Mouse (Mus musculus): ENCODE results near the gene Kif5c. TPM values are rescaled to one million over a fixed set of nuclear protein-coding genes. Genes with fewer than 3 reads are reported as not detected.

Kif5c gene
- polyA plus RNA-seq, 2 experiments: 4.5 to 5.3 TPM

GRCm38 (mm10) chr2:49815696-49816320, 196.7 kb downstream of the Kif5c start:
- Histone ChIP-seq H3K9me3 (ENCODE audit: control insufficient read depth, low read length) (no peaks in the 10 kb centered on the region), H3K36me3 (ENCODE audit: control insufficient read depth, insufficient read depth, low read length) (no peaks in the 10 kb centered on the region), H3K4me3 (replicated peaks; ENCODE audit: low read length) (no peak overlapping the region), H3K4me1 (ENCODE audit: control insufficient read depth, insufficient read depth, low read length) (peaks cover 12% of the 10 kb centered on the region), H3K27ac (replicated peaks; ENCODE audit: low read depth, low read length) (no peak overlapping the region), H3K27me3 (ENCODE audit: control insufficient read depth, insufficient read depth, low read length) (no peaks in the 10 kb centered on the region), H3K4me2 (replicated peaks; ENCODE audit: low read depth, low read length, severe bottlenecking) (no peak overlapping the region), H3K9ac (ENCODE audit: low read depth, low read length, severe bottlenecking) (no peak overlapping the region)
- no peak for TF ChIP-seq POLR2A (IDR thresholded peaks at IDR 0.05; ENCODE audit: borderline replicate concordance, extremely low read depth, insufficient read depth, insufficient read length)
- DNase-seq (ENCODE audit: low spot score) (no peak), ATAC-seq (ENCODE audit: low FRiP score, low read depth) (no peak)
- WGBS: 80% methylated on average over 3 of the region's 3 CpGs

GRCm38 (mm10) chr2:49816549-49816948, 197.5 kb downstream of the Kif5c start:
- H3K9me3 ChIP-seq (ENCODE audit: control insufficient read depth, low read length): no peaks in the 10 kb centered on the region
- 87% methylated on average over 5 of the region's 5 CpGs for WGBS
- no peak overlapping the region for H3K27ac ChIP-seq (replicated peaks; ENCODE audit: low read depth, low read length)
- H3K9ac ChIP-seq (ENCODE audit: low read depth, low read length, severe bottlenecking): no peak overlapping the region
- no peak overlapping the region for H3K4me2 ChIP-seq (replicated peaks; ENCODE audit: low read depth, low read length, severe bottlenecking)
- no peaks in the 10 kb centered on the region for H3K36me3 ChIP-seq (ENCODE audit: control insufficient read depth, insufficient read depth, low read length)
- H3K27me3 ChIP-seq (ENCODE audit: control insufficient read depth, insufficient read depth, low read length): no peaks in the 10 kb centered on the region
- no peak for TF ChIP-seq POLR2A (IDR thresholded peaks at IDR 0.05; ENCODE audit: borderline replicate concordance, extremely low read depth, insufficient read depth, insufficient read length)
- no peak overlapping the region for H3K4me3 ChIP-seq (replicated peaks; ENCODE audit: low read length)
- DNase-seq (ENCODE audit: low spot score): no peak
- peaks cover 9% of the 10 kb centered on the region for H3K4me1 ChIP-seq (ENCODE audit: control insufficient read depth, insufficient read depth, low read length)
- ATAC-seq (ENCODE audit: low FRiP score, low read depth): no peak

- Histone ChIP-seq H3K4me2 (replicated peaks; ENCODE audit: low read depth, low read length, severe bottlenecking) (no peak overlapping the region), H3K27ac (replicated peaks; ENCODE audit: low read depth, low read length) (no peak overlapping the region), H3K9me3 (ENCODE audit: control insufficient read depth, low read length) (no peaks in the 10 kb centered on the region), H3K4me1 (ENCODE audit: control insufficient read depth, insufficient read depth, low read length) (peaks cover 3% of the 10 kb centered on the region), H3K9ac (ENCODE audit: low read depth, low read length, severe bottlenecking) (no peak overlapping the region), H3K36me3 (ENCODE audit: control insufficient read depth, insufficient read depth, low read length) (no peaks in the 10 kb centered on the region), H3K27me3 (ENCODE audit: control insufficient read depth, insufficient read depth, low read length) (no peaks in the 10 kb centered on the region), H3K4me3 (replicated peaks; ENCODE audit: low read length) (no peak overlapping the region)
- TF ChIP-seq POLR2A (IDR thresholded peaks at IDR 0.05; ENCODE audit: borderline replicate concordance, extremely low read depth, insufficient read depth, insufficient read length): no peak
- WGBS: 89% methylated on average over 3 of the region's 3 CpGs
- no peak for ATAC-seq (ENCODE audit: low FRiP score, low read depth)
- no peak for DNase-seq (ENCODE audit: low spot score)
Observed at GRCm38 (mm10) chr2:49817151-49817550, 198.1 kb downstream of the Kif5c start.

GRCm38 (mm10) chr2:49818126-49818525, 199.0 kb downstream of the Kif5c start:
- Histone ChIP-seq H3K27me3 (ENCODE audit: control insufficient read depth, insufficient read depth, low read length) (no peaks in the 10 kb centered on the region), H3K4me1 (ENCODE audit: control insufficient read depth, insufficient read depth, low read length) (no peaks in the 10 kb centered on the region), H3K27ac (replicated peaks; ENCODE audit: low read depth, low read length) (no peak overlapping the region), H3K36me3 (ENCODE audit: control insufficient read depth, insufficient read depth, low read length) (no peaks in the 10 kb centered on the region), H3K4me3 (replicated peaks; ENCODE audit: low read length) (no peak overlapping the region), H3K9me3 (ENCODE audit: control insufficient read depth, low read length) (no peaks in the 10 kb centered on the region), H3K9ac (ENCODE audit: low read depth, low read length, severe bottlenecking) (no peak overlapping the region), H3K4me2 (replicated peaks; ENCODE audit: low read depth, low read length, severe bottlenecking) (no peak overlapping the region)
- no peak for TF ChIP-seq POLR2A (IDR thresholded peaks at IDR 0.05; ENCODE audit: borderline replicate concordance, extremely low read depth, insufficient read depth, insufficient read length)
- 88% methylated on average over 5 of the region's 5 CpGs for WGBS
- ATAC-seq (ENCODE audit: low FRiP score, low read depth): no peak
- no peak for DNase-seq (ENCODE audit: low spot score)

- WGBS: 87% methylated on average over 1 of the region's 1 CpGs
- no peaks in the 10 kb centered on the region for H3K9me3 ChIP-seq (ENCODE audit: control insufficient read depth, low read length)
- no peak overlapping the region for H3K9ac ChIP-seq (ENCODE audit: low read depth, low read length, severe bottlenecking)
- ATAC-seq (ENCODE audit: low FRiP score, low read depth): no peak
- H3K27me3 ChIP-seq (ENCODE audit: control insufficient read depth, insufficient read depth, low read length): no peaks in the 10 kb centered on the region
- H3K4me1 ChIP-seq (ENCODE audit: control insufficient read depth, insufficient read depth, low read length): peaks cover 6% of the 10 kb centered on the region; the same call in 1 of the 2 replicates
- H3K4me3 ChIP-seq (replicated peaks; ENCODE audit: low read length): no peak overlapping the region
- DNase-seq (ENCODE audit: low spot score): no peak
- no peak overlapping the region for H3K4me2 ChIP-seq (replicated peaks; ENCODE audit: low read depth, low read length, severe bottlenecking)
- no peak for TF ChIP-seq POLR2A (IDR thresholded peaks at IDR 0.05; ENCODE audit: borderline replicate concordance, extremely low read depth, insufficient read depth, insufficient read length)
- H3K36me3 ChIP-seq (ENCODE audit: control insufficient read depth, insufficient read depth, low read length): no peaks in the 10 kb centered on the region
- H3K27ac ChIP-seq (replicated peaks; ENCODE audit: low read depth, low read length): no peak overlapping the region
Observed at GRCm38 (mm10) chr2:49822312-49822711, 203.2 kb downstream of the Kif5c start.

Other genes with a start within 250 kb of the Kif5c start
- gene Epc2, start 167.8 kb upstream of the Kif5c start, polyA plus RNA-seq (2012; rRNA removed): 16.2 and 17.8 TPM in 2 replicates
- 10.3 and 11.5 TPM in 2 replicates for gene Epc2, start 167.8 kb upstream of the Kif5c start, polyA plus RNA-seq (2014; fragmentation: Nextera tagmentation; extraction: Ambion mirVana)
- gene Lypd6b, start 168.4 kb downstream of the Kif5c start, polyA plus RNA-seq (2012; rRNA removed): 4.5 and 5.6 TPM in 2 replicates
- gene Lypd6b, start 168.4 kb downstream of the Kif5c start, polyA plus RNA-seq (2014; fragmentation: Nextera tagmentation; extraction: Ambion mirVana): 14.9 and 16.5 TPM in 2 replicates